Mouse (Mus musculus): ENCODE measurements at regions not wholly inside any gene's neighbourhood (a gene's known extent, or its start where the extent isn't known, plus 50 kb on each side); places are given as distances from the start of the nearest gene placed in this dataset.

GRCm38 (mm10) chr12:7650851-7651250 is 326.6 kb upstream of the Apob start:
- H3K4me1 ChIP-seq (ENCODE audit: control insufficient read depth, insufficient read depth, insufficient read length, low read length): no peaks in the 10 kb centered on the region
- no peaks in the 10 kb centered on the region for H3K36me3 ChIP-seq (ENCODE audit: control insufficient read depth, insufficient read depth, low read length)
- no peaks in the 10 kb centered on the region for H3K27me3 ChIP-seq (ENCODE audit: control insufficient read depth, insufficient read depth, low read length)
- H3K4me3 ChIP-seq (ENCODE audit: low read depth, low read length): no peak overlapping the region
- TF ChIP-seq CTCF (IDR thresholded peaks at IDR 0.05; ENCODE audit: extremely low read depth, insufficient read length, insufficient replicate concordance, low read depth, low read length) (no peak), POLR2A (IDR thresholded peaks at IDR 0.05; ENCODE audit: low read depth, low read length) (no peak)
- 91% methylated on average over 3 of the region's 3 CpGs for whole genome bisulfite sequencing
- H3K27ac ChIP-seq (ENCODE audit: insufficient read depth, low read depth, low read length): no peak overlapping the region

GRCm38 (mm10) chr12:7662027-7662426 is 315.4 kb upstream of the Apob start:
- Histone ChIP-seq H3K27ac (ENCODE audit: insufficient read depth, low read depth, low read length) (no peak overlapping the region), H3K4me1 (ENCODE audit: control insufficient read depth, insufficient read depth, insufficient read length, low read length) (no peaks in the 10 kb centered on the region), H3K36me3 (ENCODE audit: control insufficient read depth, insufficient read depth, low read length) (no peaks in the 10 kb centered on the region), H3K4me3 (ENCODE audit: low read depth, low read length) (no peak overlapping the region), H3K27me3 (ENCODE audit: control insufficient read depth, insufficient read depth, low read length) (no peaks in the 10 kb centered on the region)
- TF ChIP-seq CTCF (IDR thresholded peaks at IDR 0.05; ENCODE audit: extremely low read depth, insufficient read length, insufficient replicate concordance, low read depth, low read length) (no peak), POLR2A (IDR thresholded peaks at IDR 0.05; ENCODE audit: low read depth, low read length) (no peak)
- 57% methylated on average over 3 of the region's 3 CpGs for WGBS

GRCm38 (mm10) chr12:7670114-7670513 is 307.3 kb upstream of the Apob start:
- no peaks in the 10 kb centered on the region for H3K27me3 ChIP-seq (ENCODE audit: control insufficient read depth, insufficient read depth, low read length)
- H3K4me3 ChIP-seq (ENCODE audit: low read depth, low read length): no peak overlapping the region
- WGBS: 65% methylated on average over 3 of the region's 3 CpGs
- no peak overlapping the region for H3K27ac ChIP-seq (ENCODE audit: insufficient read depth, low read depth, low read length)
- TF ChIP-seq POLR2A (IDR thresholded peaks at IDR 0.05; ENCODE audit: low read depth, low read length) (no peak), CTCF (IDR thresholded peaks at IDR 0.05; ENCODE audit: extremely low read depth, insufficient read length, insufficient replicate concordance, low read depth, low read length) (no peak)
- no peaks in the 10 kb centered on the region for H3K4me1 ChIP-seq (ENCODE audit: control insufficient read depth, insufficient read depth, insufficient read length, low read length)
- no peaks in the 10 kb centered on the region for H3K36me3 ChIP-seq (ENCODE audit: control insufficient read depth, insufficient read depth, low read length)

- H3K36me3 ChIP-seq (ENCODE audit: control insufficient read depth, insufficient read depth, low read length): no peaks in the 10 kb centered on the region
- H3K27ac ChIP-seq (ENCODE audit: insufficient read depth, low read depth, low read length): no peak overlapping the region
- no peaks in the 10 kb centered on the region for H3K4me1 ChIP-seq (ENCODE audit: control insufficient read depth, insufficient read depth, insufficient read length, low read length)
- no peaks in the 10 kb centered on the region for H3K27me3 ChIP-seq (ENCODE audit: control insufficient read depth, insufficient read depth, low read length)
- no peak overlapping the region for H3K4me3 ChIP-seq (ENCODE audit: low read depth, low read length)
- WGBS: 38% methylated on average over 1 of the region's 1 CpGs
- TF ChIP-seq CTCF (IDR thresholded peaks at IDR 0.05; ENCODE audit: extremely low read depth, insufficient read length, insufficient replicate concordance, low read depth, low read length): no peak
- no peak for TF ChIP-seq POLR2A (IDR thresholded peaks at IDR 0.05; ENCODE audit: low read depth, low read length)
Observed at GRCm38 (mm10) chr12:7670561-7670960, 306.9 kb upstream of the Apob start.

- Histone ChIP-seq H3K4me3 (ENCODE audit: low read depth, low read length) (no peak overlapping the region), H3K27me3 (ENCODE audit: control insufficient read depth, insufficient read depth, low read length) (no peaks in the 10 kb centered on the region), H3K27ac (ENCODE audit: insufficient read depth, low read depth, low read length) (no peak overlapping the region), H3K36me3 (ENCODE audit: control insufficient read depth, insufficient read depth, low read length) (no peaks in the 10 kb centered on the region), H3K4me1 (ENCODE audit: control insufficient read depth, insufficient read depth, insufficient read length, low read length) (no peaks in the 10 kb centered on the region)
- TF ChIP-seq POLR2A (IDR thresholded peaks at IDR 0.05; ENCODE audit: low read depth, low read length): no peak
- no peak for TF ChIP-seq CTCF (IDR thresholded peaks at IDR 0.05; ENCODE audit: extremely low read depth, insufficient read length, insufficient replicate concordance, low read depth, low read length)
- 65% methylated on average over 7 of the region's 7 CpGs for WGBS
Observed at GRCm38 (mm10) chr12:7691996-7692395, 285.5 kb upstream of the Apob start.

- H3K36me3 ChIP-seq (ENCODE audit: control insufficient read depth, insufficient read depth, low read length): no peaks in the 10 kb centered on the region
- 80% methylated on average over 8 of the region's 8 CpGs for WGBS
- TF ChIP-seq POLR2A (IDR thresholded peaks at IDR 0.05; ENCODE audit: low read depth, low read length): no peak
- TF ChIP-seq CTCF (IDR thresholded peaks at IDR 0.05; ENCODE audit: extremely low read depth, insufficient read length, insufficient replicate concordance, low read depth, low read length): no peak
Observed at GRCm38 (mm10) chr12:7698324-7698944, 279.0 kb upstream of the Apob start.

GRCm38 (mm10) chr12:7709102-7709501 is 268.3 kb upstream of the Apob start:
- WGBS: 58% methylated on average over 5 of the region's 5 CpGs

More at GRCm38 (mm10) chr12:7698324-7698944, 279.0 kb upstream of the Apob start:
- no peak overlapping the region for H3K27ac ChIP-seq (ENCODE audit: insufficient read depth, low read depth, low read length)
- no peak overlapping the region for H3K4me3 ChIP-seq (ENCODE audit: low read depth, low read length)
- H3K4me1 ChIP-seq (ENCODE audit: control insufficient read depth, insufficient read depth, insufficient read length, low read length): no peaks in the 10 kb centered on the region
- no peaks in the 10 kb centered on the region for H3K27me3 ChIP-seq (ENCODE audit: control insufficient read depth, insufficient read depth, low read length)

More at GRCm38 (mm10) chr12:7709102-7709501, 268.3 kb upstream of the Apob start:
- Histone ChIP-seq H3K4me3 (ENCODE audit: low read depth, low read length) (no peak overlapping the region), H3K27me3 (ENCODE audit: control insufficient read depth, insufficient read depth, low read length) (no peaks in the 10 kb centered on the region), H3K4me1 (ENCODE audit: control insufficient read depth, insufficient read depth, insufficient read length, low read length) (no peaks in the 10 kb centered on the region), H3K36me3 (ENCODE audit: control insufficient read depth, insufficient read depth, low read length) (no peaks in the 10 kb centered on the region), H3K27ac (ENCODE audit: insufficient read depth, low read depth, low read length) (no peak overlapping the region)
- TF ChIP-seq CTCF (IDR thresholded peaks at IDR 0.05; ENCODE audit: extremely low read depth, insufficient read length, insufficient replicate concordance, low read depth, low read length) (no peak), POLR2A (IDR thresholded peaks at IDR 0.05; ENCODE audit: low read depth, low read length) (no peak)

Data from small intestine, adult 2 months (tissue).